Mouse (Mus musculus): Measurements from ENCODE around the gene Ugt1a6a. TPM values are rescaled to one million over a fixed set of nuclear protein-coding genes. Genes with fewer than 3 reads are reported as not detected.
"Not testable (repeated sequence)": the region's sequence is repeated elsewhere in the genome, so short reads cannot be mapped to it uniquely, and the experiment has no call there.

Ugt1a6a gene
- polyA plus RNA-seq, 1 experiment from 2014 or later: 0.80 TPM

GRCm38 (mm10) chr1:88218591-88218990 is 84.0 kb downstream of the Ugt1a6a start:
- Histone ChIP-seq H3K4me2 (no peak overlapping the region), H3K9me3 (ENCODE audit: control insufficient read depth, low read length) (peaks cover 38% of the 10 kb centered on the region), H3K4me3 (ENCODE audit: low read depth, low read length) (no peak overlapping the region), H3K27me3 (replicated peaks; ENCODE audit: control insufficient read depth, insufficient read depth, low read length) (no peaks in the 10 kb centered on the region), H3K27ac (ENCODE audit: low read depth, low read length) (no peak overlapping the region), H3K9ac (ENCODE audit: low read depth, low read length) (no peak overlapping the region), H3K36me3 (ENCODE audit: control insufficient read depth, insufficient read depth, low read length) (no peaks in the 10 kb centered on the region), H3K4me1 (replicated peaks; ENCODE audit: control insufficient read depth, insufficient read depth, low read length) (no peaks in the 10 kb centered on the region)
- WGBS: 49% methylated on average over 4 of the region's 4 CpGs
- ATAC-seq (replicated peaks; ENCODE audit: low FRiP score) (no peak), DNase-seq (ENCODE audit: low spot score) (peak; percentile 37)

GRCm38 (mm10) chr1:88219054-88219453 is 84.4 kb downstream of the Ugt1a6a start:
- no peaks in the 10 kb centered on the region for H3K27me3 ChIP-seq (replicated peaks; ENCODE audit: control insufficient read depth, insufficient read depth, low read length)
- H3K27ac ChIP-seq (ENCODE audit: low read depth, low read length): no peak overlapping the region
- peaks cover 34% of the 10 kb centered on the region for H3K9me3 ChIP-seq (ENCODE audit: control insufficient read depth, low read length)
- H3K4me3 ChIP-seq (ENCODE audit: low read depth, low read length): no peak overlapping the region
- DNase-seq (ENCODE audit: low spot score) (peak; percentile 30), ATAC-seq (replicated peaks; ENCODE audit: low FRiP score) (no peak)
- no peaks in the 10 kb centered on the region for H3K4me1 ChIP-seq (replicated peaks; ENCODE audit: control insufficient read depth, insufficient read depth, low read length)
- no peaks in the 10 kb centered on the region for H3K36me3 ChIP-seq (ENCODE audit: control insufficient read depth, insufficient read depth, low read length)
- 20% methylated on average over 1 of the region's 1 CpGs for WGBS
- H3K4me2 ChIP-seq: no peak overlapping the region
- no peak overlapping the region for H3K9ac ChIP-seq (ENCODE audit: low read depth, low read length)

GRCm38 (mm10) chr1:88220336-88220735 is 85.7 kb downstream of the Ugt1a6a start:
- Histone ChIP-seq H3K9me3 (ENCODE audit: control insufficient read depth, low read length) (peaks cover 25% of the 10 kb centered on the region), H3K4me2 (no peak overlapping the region), H3K36me3 (ENCODE audit: control insufficient read depth, insufficient read depth, low read length) (no peaks in the 10 kb centered on the region), H3K27ac (ENCODE audit: low read depth, low read length) (no peak overlapping the region), H3K27me3 (replicated peaks; ENCODE audit: control insufficient read depth, insufficient read depth, low read length) (no peaks in the 10 kb centered on the region), H3K9ac (ENCODE audit: low read depth, low read length) (no peak overlapping the region), H3K4me1 (replicated peaks; ENCODE audit: control insufficient read depth, insufficient read depth, low read length) (no peaks in the 10 kb centered on the region), H3K4me3 (ENCODE audit: low read depth, low read length) (no peak overlapping the region)
- DNase-seq (ENCODE audit: low spot score): peak; percentile 40
- ATAC-seq (replicated peaks; ENCODE audit: low FRiP score): no peak

GRCm38 (mm10) chr1:88222216-88222615 is 87.6 kb downstream of the Ugt1a6a start:
- no peaks in the 10 kb centered on the region for H3K4me1 ChIP-seq (replicated peaks; ENCODE audit: control insufficient read depth, insufficient read depth, low read length)
- no peaks in the 10 kb centered on the region for H3K36me3 ChIP-seq (ENCODE audit: control insufficient read depth, insufficient read depth, low read length)
- 41% methylated on average over 2 of the region's 2 CpGs for WGBS
- ATAC-seq (replicated peaks; ENCODE audit: low FRiP score) (no peak), DNase-seq (ENCODE audit: low spot score) (no peak)
- H3K9me3 ChIP-seq (ENCODE audit: control insufficient read depth, low read length): peaks cover 27% of the 10 kb centered on the region
- H3K9ac ChIP-seq (ENCODE audit: low read depth, low read length): no peak overlapping the region
- H3K27me3 ChIP-seq (replicated peaks; ENCODE audit: control insufficient read depth, insufficient read depth, low read length): no peaks in the 10 kb centered on the region
- no peak overlapping the region for H3K27ac ChIP-seq (ENCODE audit: low read depth, low read length)
- no peak overlapping the region for H3K4me2 ChIP-seq
- H3K4me3 ChIP-seq (ENCODE audit: low read depth, low read length): no peak overlapping the region

- not testable (repeated sequence) for H3K4me1 ChIP-seq (replicated peaks; ENCODE audit: control insufficient read depth, insufficient read depth, low read length); H3K4me3 ChIP-seq (ENCODE audit: low read depth, low read length); H3K36me3 ChIP-seq (ENCODE audit: control insufficient read depth, insufficient read depth, low read length); H3K4me2 ChIP-seq; H3K9ac ChIP-seq (ENCODE audit: low read depth, low read length); H3K27me3 ChIP-seq (replicated peaks; ENCODE audit: control insufficient read depth, insufficient read depth, low read length); H3K27ac ChIP-seq (ENCODE audit: low read depth, low read length); ATAC-seq (replicated peaks; ENCODE audit: low FRiP score)
- H3K9me3 ChIP-seq (ENCODE audit: control insufficient read depth, low read length): peaks cover 29% of the 10 kb centered on the region
- DNase-seq (ENCODE audit: low spot score): peak; percentile 33
Observed at GRCm38 (mm10) chr1:88223011-88223515, 88.5 kb downstream of the Ugt1a6a start.

- no peaks in the 10 kb centered on the region for H3K27me3 ChIP-seq (replicated peaks; ENCODE audit: control insufficient read depth, insufficient read depth, low read length)
- peaks cover 34% of the 10 kb centered on the region for H3K9me3 ChIP-seq (ENCODE audit: control insufficient read depth, low read length)
- ATAC-seq (replicated peaks; ENCODE audit: low FRiP score) (no peak), DNase-seq (ENCODE audit: low spot score) (peak; percentile 46)
- H3K9ac ChIP-seq (ENCODE audit: low read depth, low read length): no peak overlapping the region
- no peaks in the 10 kb centered on the region for H3K36me3 ChIP-seq (ENCODE audit: control insufficient read depth, insufficient read depth, low read length)
- no peak overlapping the region for H3K27ac ChIP-seq (ENCODE audit: low read depth, low read length)
- no peak overlapping the region for H3K4me2 ChIP-seq
- no peak overlapping the region for H3K4me3 ChIP-seq (ENCODE audit: low read depth, low read length)
- no peaks in the 10 kb centered on the region for H3K4me1 ChIP-seq (replicated peaks; ENCODE audit: control insufficient read depth, insufficient read depth, low read length)
- 41% methylated on average over 1 of the region's 1 CpGs for WGBS
Observed at GRCm38 (mm10) chr1:88223591-88223990, 89.0 kb downstream of the Ugt1a6a start.

- Histone ChIP-seq H3K9me3 (ENCODE audit: control insufficient read depth, low read length) (peaks cover 41% of the 10 kb centered on the region), H3K36me3 (ENCODE audit: control insufficient read depth, insufficient read depth, low read length) (no peaks in the 10 kb centered on the region), H3K9ac (ENCODE audit: low read depth, low read length) (no peak overlapping the region), H3K27me3 (replicated peaks; ENCODE audit: control insufficient read depth, insufficient read depth, low read length) (no peaks in the 10 kb centered on the region), H3K4me3 (ENCODE audit: low read depth, low read length) (no peak overlapping the region), H3K4me1 (replicated peaks; ENCODE audit: control insufficient read depth, insufficient read depth, low read length) (no peaks in the 10 kb centered on the region), H3K4me2 (no peak overlapping the region), H3K27ac (ENCODE audit: low read depth, low read length) (no peak overlapping the region)
- DNase-seq (ENCODE audit: low spot score) (peak; percentile 38), ATAC-seq (replicated peaks; ENCODE audit: low FRiP score) (no peak)
- WGBS: 57% methylated on average over 2 of the region's 2 CpGs
Observed at GRCm38 (mm10) chr1:88224029-88224776, 89.6 kb downstream of the Ugt1a6a start.

GRCm38 (mm10) chr1:88225301-88225700 is 90.7 kb downstream of the Ugt1a6a start:
- ATAC-seq (replicated peaks; ENCODE audit: low FRiP score): not testable (repeated sequence)

GRCm38 (mm10) chr1:88225741-88226140 is 91.1 kb downstream of the Ugt1a6a start:
- no peaks in the 10 kb centered on the region for H3K27me3 ChIP-seq (replicated peaks; ENCODE audit: control insufficient read depth, insufficient read depth, low read length)
- H3K9me3 ChIP-seq (ENCODE audit: control insufficient read depth, low read length): peaks cover 56% of the 10 kb centered on the region
- peak; percentile 31 for DNase-seq (ENCODE audit: low spot score)

More at GRCm38 (mm10) chr1:88225301-88225700, 90.7 kb downstream of the Ugt1a6a start:
- H3K9ac ChIP-seq (ENCODE audit: low read depth, low read length); H3K27ac ChIP-seq (ENCODE audit: low read depth, low read length); H3K27me3 ChIP-seq (replicated peaks; ENCODE audit: control insufficient read depth, insufficient read depth, low read length); H3K4me2 ChIP-seq; H3K36me3 ChIP-seq (ENCODE audit: control insufficient read depth, insufficient read depth, low read length); H3K4me3 ChIP-seq (ENCODE audit: low read depth, low read length); H3K4me1 ChIP-seq (replicated peaks; ENCODE audit: control insufficient read depth, insufficient read depth, low read length): not testable (repeated sequence)
- DNase-seq (ENCODE audit: low spot score): peak; percentile 30
- 36% methylated on average over 2 of the region's 2 CpGs for WGBS
- H3K9me3 ChIP-seq (ENCODE audit: control insufficient read depth, low read length): peaks cover 52% of the 10 kb centered on the region

More at GRCm38 (mm10) chr1:88225741-88226140, 91.1 kb downstream of the Ugt1a6a start:
- Histone ChIP-seq H3K36me3 (ENCODE audit: control insufficient read depth, insufficient read depth, low read length) (no peaks in the 10 kb centered on the region), H3K27ac (ENCODE audit: low read depth, low read length) (no peak overlapping the region), H3K4me2 (no peak overlapping the region), H3K9ac (ENCODE audit: low read depth, low read length) (no peak overlapping the region), H3K4me1 (replicated peaks; ENCODE audit: control insufficient read depth, insufficient read depth, low read length) (no peaks in the 10 kb centered on the region), H3K4me3 (ENCODE audit: low read depth, low read length) (no peak overlapping the region)
- ATAC-seq (replicated peaks; ENCODE audit: low FRiP score): no peak

All from liver, embryonic 11.5 days (tissue).